Mouse (Mus musculus) stomach, embryonic 16.5 days (tissue): ENCODE data around the gene Gabbr1. TPM values are rescaled to one million over a fixed set of nuclear protein-coding genes. Genes with fewer than 3 reads are reported as not detected.

ENCODE experiments used
- ATAC-seq: fragments of 200-750 bp; cut with Nextera tagmentation; 2 replicates; pipeline ENCODE4 v1.8.0; 2017; ENCODE audit warnings: moderate number of reproducible peaks, moderate TSS enrichment; ENCODE audit not compliant: insufficient read depth, low FRiP score
- H3K27ac ChIP-seq: fragments of 300-500 bp; sonication (generic); 2 replicates; pipeline ENCODE4 v1.5.1; 2014; ENCODE audit warnings: low read length
- H3K27me3 ChIP-seq: fragments of 300-500 bp; sonication (generic); 2 replicates; pipeline ENCODE4 v1.6.1; 2014; ENCODE audit warnings: low read length, control low read depth, mixed read lengths; ENCODE audit not compliant: control insufficient read depth, insufficient read depth
- H3K36me3 ChIP-seq: fragments of 300-500 bp; sonication (generic); 2 replicates; pipeline ENCODE4 v1.6.1; 2014; ENCODE audit warnings: low read length; ENCODE audit not compliant: control insufficient read depth, insufficient read depth
- H3K4me1 ChIP-seq: fragments of 300-500 bp; sonication (generic); 2 replicates; pipeline ENCODE4 v1.6.1; 2014; ENCODE audit warnings: low read length, control low read depth, mixed read lengths; ENCODE audit not compliant: control insufficient read depth, insufficient read depth
- H3K4me2 ChIP-seq: fragments of 300-500 bp; sonication (generic); 2 replicates; pipeline ENCODE4 v1.6.1; 2014; ENCODE audit warnings: low read depth, low read length, mixed read lengths
- H3K4me3 ChIP-seq: fragments of 300-500 bp; sonication (generic); replicated peaks from 2 replicates; pipeline ENCODE4 v1.5.1; 2014; ENCODE audit warnings: mild to moderate bottlenecking, low read length
- H3K9ac ChIP-seq: fragments of 300-500 bp; sonication (generic); 2 replicates; pipeline ENCODE4 v1.6.1; 2014; ENCODE audit warnings: low read length
- H3K9me3 ChIP-seq: fragments of 300-500 bp; sonication (generic); replicated peaks from 2 replicates; pipeline ENCODE4 v1.6.1; 2016; ENCODE audit warnings: low read length, control low read depth; ENCODE audit not compliant: control insufficient read depth
- WGBS: fragments of 180-500 bp; shearing (Covaris S2); extraction: QIAGEN DNeasy Blood & Tissue Kit; methylation state at CpG from one replicate; pipeline ENCODE4 v1.1.7; 2014; 5-methylcytosine and 5-hydroxymethylcytosine counted together
- polyA plus RNA-seq: library from polyadenylated mRNA; unstranded; fragments of >200 nt; fragmentation: Nextera tagmentation; extraction: Ambion mirVana; gene quantifications from 2 replicates; pipeline ENCODE4 v1.2.1, GENCODE M21; 2015

Gabbr1 gene
- polyA plus RNA-seq, 1 experiment from 2014 or later, result 7.5 TPM

GRCm38 (mm10) chr17:37080119-37080518 lies 34.4 kb downstream of the Gabbr1 start:
- H3K9ac ChIP-seq, result no peak overlapping the region
- no peaks in the 10 kb centered on the region for H3K36me3 ChIP-seq
- H3K27me3 ChIP-seq, result no peaks in the 10 kb centered on the region
- H3K9me3 ChIP-seq, result no peaks in the 10 kb centered on the region
- ATAC-seq, result no peak
- H3K27ac ChIP-seq, result no peak overlapping the region
- peaks cover 2% of the 10 kb centered on the region; the same call in 1 of the 2 replicates for H3K4me1 ChIP-seq
- H3K4me3 ChIP-seq, result no peak overlapping the region
- 9% methylated on average over 5 of the region's 5 CpGs for WGBS
- H3K4me2 ChIP-seq, result no peak overlapping the region

- Histone ChIP-seq H3K4me3 (no peak overlapping the region), H3K27me3 (no peaks in the 10 kb centered on the region), H3K4me2 (no peak overlapping the region), H3K9me3 (no peaks in the 10 kb centered on the region), H3K27ac (no peak overlapping the region), H3K36me3 (no peaks in the 10 kb centered on the region), H3K9ac (no peak overlapping the region), H3K4me1 (peaks cover 2% of the 10 kb centered on the region; the same call in 1 of the 2 replicates)
- ATAC-seq, result no peak
- WGBS, result 86% methylated on average over 4 of the region's 4 CpGs
Observed at GRCm38 (mm10) chr17:37081659-37082058, 35.9 kb downstream of the Gabbr1 start.

GRCm38 (mm10) chr17:37083327-37083726 lies 37.6 kb downstream of the Gabbr1 start:
- peak; percentile 48; the same call in 1 of the 2 replicates for ATAC-seq
- H3K27ac ChIP-seq, result no peak overlapping the region
- H3K4me2 ChIP-seq, result 0 out of 2 replicates have a peak overlapping the region, but pooled peaks have one; percentile 3
- no peaks in the 10 kb centered on the region for H3K36me3 ChIP-seq
- no peaks in the 10 kb centered on the region for H3K27me3 ChIP-seq
- H3K4me1 ChIP-seq, result peaks cover 2% of the 10 kb centered on the region; the same call in 1 of the 2 replicates
- H3K9ac ChIP-seq, result no peak overlapping the region
- WGBS, result 5% methylated on average over 8 of the region's 8 CpGs
- H3K4me3 ChIP-seq, result no peak overlapping the region
- H3K9me3 ChIP-seq, result no peaks in the 10 kb centered on the region

GRCm38 (mm10) chr17:37084632-37085031 lies 38.9 kb downstream of the Gabbr1 start:
- Histone ChIP-seq H3K4me1 (peaks cover 2% of the 10 kb centered on the region; the same call in 1 of the 2 replicates), H3K27ac (no peak overlapping the region), H3K4me2 (no peak overlapping the region), H3K9ac (no peak overlapping the region), H3K9me3 (no peaks in the 10 kb centered on the region), H3K36me3 (no peaks in the 10 kb centered on the region), H3K27me3 (no peaks in the 10 kb centered on the region), H3K4me3 (no peak overlapping the region)
- ATAC-seq, result no peak
- WGBS, result 66% methylated on average over 5 of the region's 5 CpGs

GRCm38 (mm10) chr17:37085545-37085944 lies 39.8 kb downstream of the Gabbr1 start:
- WGBS, result 63% methylated on average over 10 of the region's 10 CpGs
- H3K4me3 ChIP-seq, result no peak overlapping the region
- no peaks in the 10 kb centered on the region for H3K4me1 ChIP-seq
- H3K27me3 ChIP-seq, result no peaks in the 10 kb centered on the region
- H3K9ac ChIP-seq, result no peak overlapping the region
- H3K4me2 ChIP-seq, result no peak overlapping the region
- no peak for ATAC-seq
- H3K9me3 ChIP-seq, result no peaks in the 10 kb centered on the region
- no peak overlapping the region for H3K27ac ChIP-seq
- no peaks in the 10 kb centered on the region for H3K36me3 ChIP-seq

GRCm38 (mm10) chr17:37088399-37088798 lies 42.6 kb downstream of the Gabbr1 start, which contains the start of gene Olfr90:
Gene Olfr90 (minus strand): TSS chr17:37088499.
- no peak within 1 kb of the TSS for H3K27ac ChIP-seq
- no peak within 1 kb of the TSS for H3K4me2 ChIP-seq
- H3K36me3 ChIP-seq, result no peaks in the 10 kb centered on the region
- H3K4me1 ChIP-seq, result no peaks in the 10 kb centered on the region
- no peak within 1 kb of the TSS for H3K9ac ChIP-seq
- no peaks in the 10 kb centered on the region for H3K9me3 ChIP-seq
- H3K27me3 ChIP-seq, result no peaks in the 10 kb centered on the region
- no peak for ATAC-seq
- H3K4me3 ChIP-seq, result no peak within 1 kb of the TSS

- WGBS, result 58% methylated on average over 1 of the region's 1 CpGs
- ATAC-seq, result no peak
Observed at GRCm38 (mm10) chr17:37092198-37092597, 46.4 kb downstream of the Gabbr1 start.

GRCm38 (mm10) chr17:37093289-37093688 lies 47.5 kb downstream of the Gabbr1 start:
- no peak for ATAC-seq
- H3K9ac ChIP-seq, result no peak overlapping the region
- no peaks in the 10 kb centered on the region for H3K27me3 ChIP-seq
- no peak overlapping the region for H3K4me2 ChIP-seq
- no peaks in the 10 kb centered on the region for H3K36me3 ChIP-seq
- H3K4me3 ChIP-seq, result no peak overlapping the region
- 81% methylated on average over 5 of the region's 5 CpGs for WGBS
- H3K4me1 ChIP-seq, result no peaks in the 10 kb centered on the region
- H3K9me3 ChIP-seq, result no peaks in the 10 kb centered on the region
- no peak overlapping the region for H3K27ac ChIP-seq

More at GRCm38 (mm10) chr17:37092198-37092597, 46.4 kb downstream of the Gabbr1 start:
- Histone ChIP-seq H3K36me3 (no peaks in the 10 kb centered on the region), H3K9me3 (no peaks in the 10 kb centered on the region), H3K27me3 (no peaks in the 10 kb centered on the region), H3K9ac (no peak overlapping the region), H3K4me2 (no peak overlapping the region), H3K4me1 (no peaks in the 10 kb centered on the region), H3K27ac (no peak overlapping the region), H3K4me3 (no peak overlapping the region)

GRCm38 (mm10) chr17:37098178-37098577 lies 52.4 kb downstream of the Gabbr1 start, which contains the start of gene Olfr91:
Gene Olfr91 (minus strand): TSS chr17:37098278.
- Histone ChIP-seq H3K4me2 (no peak within 1 kb of the TSS), H3K27ac (no peak within 1 kb of the TSS), H3K9ac (no peak within 1 kb of the TSS), H3K9me3 (no peaks in the 10 kb centered on the region), H3K4me3 (no peak within 1 kb of the TSS), H3K27me3 (no peaks in the 10 kb centered on the region), H3K4me1 (no peaks in the 10 kb centered on the region), H3K36me3 (no peaks in the 10 kb centered on the region)
- WGBS, result 88% methylated on average over 1 of the region's 1 CpGs
- ATAC-seq, result no peak
